In the genomic region with DNA sequence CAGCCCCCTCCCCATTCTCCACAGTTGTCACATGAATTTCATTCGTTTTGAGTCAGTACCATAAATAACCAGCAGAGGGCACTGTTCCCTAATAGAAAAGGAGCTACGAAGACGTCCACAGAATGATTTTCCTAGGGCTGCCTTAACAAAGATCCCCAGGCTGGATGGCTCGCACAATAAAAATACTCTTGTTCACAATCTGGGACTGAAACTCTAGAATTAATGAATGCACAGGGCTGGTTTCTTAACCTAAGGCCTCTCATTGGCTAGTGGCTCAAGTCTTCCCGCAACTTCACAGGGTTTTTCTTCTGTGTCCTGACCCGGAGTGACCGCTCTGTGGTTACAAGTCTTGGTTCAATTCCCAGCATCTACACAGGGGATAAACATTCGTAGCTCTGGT, we compare ENCODE assay signal across 9 mouse cellular contexts. TPM values are rescaled to one million over a fixed set of nuclear protein-coding genes. Genes with fewer than 3 reads are reported as not detected.
DNase-seq lines count a peak whose midpoint lies in the region; ATAC-seq and TF ChIP-seq lines count a peak whose summit lies in the region.
"Had no signal": no experiment of that assay in that cellular context is flagged by ENCODE, and none has a peak within 500 bp of the region (broad histone marks: within the 10 kb centered on the region; RNA-seq: fewer than 3 reads in every experiment).

No protein-coding gene starts in this region.

- no peak for TF ChIP-seq POLR2A in CH12.LX (IDR thresholded peaks at IDR 0.05; ENCODE audit: low read depth, low read length)

- dilution Hi-C loops in CH12.LX (cut with MboI; ENCODE audit: extremely low pct_ligation_motif_present, extremely low pct_unique_long_range_greater_than_20kb, low sequenced_read_pairs) = no loop called here

- peak; percentile 85 for DNase-seq in CH12.LX (ENCODE audit: extremely low read depth)
- peak; percentile 80 for DNase-seq in c-Kit-positive CD71-negative TER-119-negative erythroid progenitor cells, embryonic 14.5 days (ENCODE audit: low read depth)
- DNase-seq in limb, embryonic 11.5 days (ENCODE audit: low spot score) = peak; percentile 56
- peak; percentile 91 for DNase-seq in naive thymus-derived CD4-positive, alpha-beta T cell, adult 2 months (ENCODE audit: low read depth)
- no peak for DNase-seq in ovary, postnatal 10 days (ENCODE audit: low spot score)

- peaks cover 12% of the 10 kb centered on the region for H3K4me1 ChIP-seq in hindbrain, embryonic 13.5 days (replicated peaks)
- no peaks in the 10 kb centered on the region for H3K4me1 ChIP-seq in hindbrain, embryonic 12.5 days
- H3K4me1 ChIP-seq in CH12.LX (ENCODE audit: control insufficient read depth in 1 of 2, insufficient read depth in 2 of 2) = peaks cover 23 to 54% of the 10 kb centered on the region in 2 experiments
- no peaks in the 10 kb centered on the region; the same call in 1 of the 2 replicates for H3K4me1 ChIP-seq in forebrain, embryonic 16.5 days (replicated peaks; ENCODE audit: control insufficient read depth, insufficient read depth, low read length)
- no peaks in the 10 kb centered on the region for H3K4me1 ChIP-seq in limb, embryonic 11.5 days (ENCODE audit: control insufficient read depth, insufficient read depth, low read length)

- no peak for TF ChIP-seq EP300 in CH12.LX (IDR thresholded peaks at IDR 0.05; ENCODE audit: low read length)

- ATAC-seq in hindbrain, embryonic 13.5 days (ENCODE audit: low FRiP score) = no peak
- ATAC-seq in hindbrain, embryonic 12.5 days (ENCODE audit: low FRiP score) = no peak
- peak; percentile 73; the same call in 1 of the 2 replicates for ATAC-seq in forebrain, embryonic 16.5 days
- ATAC-seq in limb, embryonic 11.5 days (ENCODE audit: insufficient number of reproducible peaks, low FRiP score, low TSS enrichment, low read depth) = no peak

- H3K27ac ChIP-seq in hindbrain, embryonic 13.5 days = peak overlapping the region; percentile 44; the same call in 1 of the 2 replicates
- no peak overlapping the region for H3K27ac ChIP-seq in hindbrain, embryonic 12.5 days
- H3K27ac ChIP-seq in CH12.LX (ENCODE audit: insufficient read depth, low read depth) = no peak overlapping the region
- no peak overlapping the region for H3K27ac ChIP-seq in forebrain, embryonic 16.5 days (ENCODE audit: low read length)
- no peak overlapping the region for H3K27ac ChIP-seq in limb, embryonic 11.5 days (replicated peaks; ENCODE audit: low read depth, low read length)

- H3K9ac ChIP-seq in hindbrain, embryonic 13.5 days = no peak overlapping the region
- H3K9ac ChIP-seq in hindbrain, embryonic 12.5 days = no peak overlapping the region
- H3K9ac ChIP-seq in CH12.LX (ENCODE audit: insufficient read depth, low read depth) = no peak overlapping the region
- no peak overlapping the region; the same call in 1 of the 2 replicates for H3K9ac ChIP-seq in forebrain, embryonic 16.5 days (replicated peaks; ENCODE audit: low read depth, low read length)
- no peak overlapping the region for H3K9ac ChIP-seq in limb, embryonic 11.5 days (ENCODE audit: low read length)

- TF ChIP-seq RAD21 in CH12.LX (IDR thresholded peaks at IDR 0.05; ENCODE audit: low read depth, low read length) = peak; percentile 98

- H3K4me2 ChIP-seq in hindbrain, embryonic 13.5 days = no peak overlapping the region
- no peak overlapping the region for H3K4me2 ChIP-seq in hindbrain, embryonic 12.5 days (replicated peaks)
- no peak overlapping the region for H3K4me2 ChIP-seq in CH12.LX (ENCODE audit: insufficient read depth, low read depth, poor library complexity, severe bottlenecking)
- H3K4me2 ChIP-seq in forebrain, embryonic 16.5 days (ENCODE audit: low read length) = no peak overlapping the region
- no peak overlapping the region for H3K4me2 ChIP-seq in limb, embryonic 11.5 days (ENCODE audit: low read depth, severe bottlenecking)

- in situ Hi-C loops in CH12.LX (cut with MboI; ENCODE audit: low pct_ligation_motif_present, low pct_unique_long_range_greater_than_20kb, low sequenced_read_pairs) = loop anchor here (25.0 kb wide), 2 partner anchors 554 to 929 kb away; partner anchors contain the start of gene Kcne2

- peak; percentile 70 to 91 for TF ChIP-seq CTCF in CH12.LX (conservative IDR thresholded peaks at IDR 0.05 in 1 of 2, IDR thresholded peaks at IDR 0.05 in 1 of 2; ENCODE audit: low read depth in 2 of 2, low read length in 2 of 2)

- H3K9me3 ChIP-seq in hindbrain, embryonic 13.5 days = no peaks in the 10 kb centered on the region
- H3K9me3 ChIP-seq in hindbrain, embryonic 12.5 days (replicated peaks) = no peaks in the 10 kb centered on the region
- H3K9me3 ChIP-seq in CH12.LX (replicated peaks; ENCODE audit: low read length) = no peaks in the 10 kb centered on the region
- H3K9me3 ChIP-seq in forebrain, embryonic 16.5 days (ENCODE audit: control insufficient read depth, low read length) = no peaks in the 10 kb centered on the region
- H3K9me3 ChIP-seq in limb, embryonic 11.5 days (ENCODE audit: control insufficient read depth, low read length) = no peaks in the 10 kb centered on the region

- no peaks in the 10 kb centered on the region for H3K36me3 ChIP-seq in hindbrain, embryonic 13.5 days
- no peaks in the 10 kb centered on the region for H3K36me3 ChIP-seq in hindbrain, embryonic 12.5 days
- H3K36me3 ChIP-seq in CH12.LX (replicated peaks in 1 of 2; ENCODE audit: control insufficient read depth in 1 of 2, insufficient read depth in 1 of 2, low read length in 1 of 2) = no peaks in the 10 kb centered on the region
- no peaks in the 10 kb centered on the region for H3K36me3 ChIP-seq in forebrain, embryonic 16.5 days (ENCODE audit: control insufficient read depth, insufficient read depth)
- H3K36me3 ChIP-seq in limb, embryonic 11.5 days (ENCODE audit: control insufficient read depth, insufficient read depth, low read length) = no peaks in the 10 kb centered on the region

- no peak overlapping the region for H3K4me3 ChIP-seq in hindbrain, embryonic 13.5 days
- H3K4me3 ChIP-seq in hindbrain, embryonic 12.5 days = no peak overlapping the region
- H3K4me3 ChIP-seq in CH12.LX (replicated peaks in 1 of 3; ENCODE audit: low read depth in 2 of 3, low read length in 2 of 3, poor library complexity in 1 of 3) = no peak overlapping the region
- H3K4me3 ChIP-seq in forebrain, embryonic 16.5 days (replicated peaks; ENCODE audit: low read length) = no peak overlapping the region
- no peak overlapping the region for H3K4me3 ChIP-seq in limb, embryonic 11.5 days (ENCODE audit: low read depth, low read length)

- no peaks in the 10 kb centered on the region for H3K79me2 ChIP-seq in CH12.LX (replicated peaks; ENCODE audit: control insufficient read depth, extremely low read depth, insufficient read depth, poor library complexity, severe bottlenecking)

- H3K27me3 ChIP-seq in hindbrain, embryonic 13.5 days = peaks cover 34% of the 10 kb centered on the region
- peaks cover 28% of the 10 kb centered on the region for H3K27me3 ChIP-seq in hindbrain, embryonic 12.5 days
- H3K27me3 ChIP-seq in CH12.LX (replicated peaks) = peaks cover 6% of the 10 kb centered on the region
- peaks cover 12% of the 10 kb centered on the region for H3K27me3 ChIP-seq in forebrain, embryonic 16.5 days (replicated peaks; ENCODE audit: control insufficient read depth, insufficient read depth, low read length)
- no peaks in the 10 kb centered on the region for H3K27me3 ChIP-seq in limb, embryonic 11.5 days (ENCODE audit: control insufficient read depth, insufficient read depth, low read length)

- 37% methylated on average over 8 of the region's 8 CpGs for WGBS in hindbrain, embryonic 13.5 days
- WGBS in hindbrain, embryonic 12.5 days = 37% methylated on average over 8 of the region's 8 CpGs
- 36% methylated on average over 8 of the region's 8 CpGs for WGBS in forebrain, embryonic 16.5 days
- WGBS in limb, embryonic 11.5 days = 43% methylated on average over 8 of the region's 8 CpGs

TF ChIP-seq in CH12.LX, 34 proteins besides CTCF, POLR2A, EP300 and RAD21 (continues in another document):
- TF ChIP-seq ZKSCAN1 (IDR thresholded peaks at IDR 0.05; ENCODE audit: borderline replicate concordance, low read depth, low read length) (no peak), MAZ (IDR thresholded peaks at IDR 0.05; ENCODE audit: low read depth, low read length) (peak; percentile 60; the same call in 1 of the 2 replicates), MAX (IDR thresholded peaks at IDR 0.05; ENCODE audit: low read length) (0 out of 2 replicates have a peak, but pooled peaks have one; percentile 17), TCF12 (IDR thresholded peaks at IDR 0.05; ENCODE audit: low read depth, low read length) (0 out of 2 replicates have a peak, but pooled peaks have one; percentile 28), GABPA (IDR thresholded peaks at IDR 0.05; ENCODE audit: insufficient replicate concordance, low read depth, low read length) (no peak), ZNF384 (IDR thresholded peaks at IDR 0.05; ENCODE audit: low read depth, low read length) (0 out of 2 replicates have a peak, but pooled peaks have one; percentile 8), JUND (conservative IDR thresholded peaks at IDR 0.05; ENCODE audit: low read depth, low read length) (peak; percentile 25; the same call in 1 of the 2 replicates)

RNA-seq across cellular contexts. Expression of gene Ifnar2, which starts 14.0 kb away (rescaled TPM):
- 33.2 and 36.3 TPM in 2 replicates for polyA plus RNA-seq in hindbrain, embryonic 13.5 days (2015; fragmentation: Nextera tagmentation; extraction: Ambion mirVana)
- polyA plus RNA-seq in hindbrain, embryonic 12.5 days (2016; fragmentation: Nextera tagmentation; extraction: Ambion mirVana) = 34.0 and 34.1 TPM in 2 replicates
- total RNA-seq in CH12.LX (2012; rRNA removed) (25.5 and 34.9 TPM in 2 replicates), CH12.LX (2014; rRNA removed) (32.0 and 33.1 TPM in 2 replicates)
- 33.7 and 34.5 TPM in 2 replicates for polyA plus RNA-seq in CH12.LX (2012; ENCODE audit: insufficient read length, low read depth)
- 44.2 and 50.3 TPM in 2 replicates for polyA plus RNA-seq in forebrain, embryonic 16.5 days (2015; fragmentation: Nextera tagmentation; extraction: Ambion mirVana)
- polyA plus RNA-seq in limb, embryonic 11.5 days (2014; fragmentation: Nextera tagmentation; extraction: Ambion mirVana) = 39.2 and 39.3 TPM in 2 replicates

RNA-seq across cellular contexts. Expression of gene Gm21970, which starts 33.0 kb away (rescaled TPM):
- not detected in 2 replicates for polyA plus RNA-seq in hindbrain, embryonic 13.5 days (2015; fragmentation: Nextera tagmentation; extraction: Ambion mirVana)
- not detected in 2 replicates for polyA plus RNA-seq in hindbrain, embryonic 12.5 days (2016; fragmentation: Nextera tagmentation; extraction: Ambion mirVana)
- total RNA-seq in CH12.LX (2012; rRNA removed) (not detected in 2 replicates), CH12.LX (2014; rRNA removed) (not detected in 2 replicates)
- not detected in 2 replicates for polyA plus RNA-seq in CH12.LX (2012; ENCODE audit: insufficient read length, low read depth)
- not detected in 2 replicates for polyA plus RNA-seq in forebrain, embryonic 16.5 days (2015; fragmentation: Nextera tagmentation; extraction: Ambion mirVana)
- not detected in 2 replicates for polyA plus RNA-seq in limb, embryonic 11.5 days (2014; fragmentation: Nextera tagmentation; extraction: Ambion mirVana)
- total RNA-seq: left cerebral cortex, adult 18-20 months had no signal

RNA-seq across cellular contexts. Expression of gene Il10rb, which starts 47.4 kb away (rescaled TPM):
- 10.1 and 11.1 TPM in 2 replicates for polyA plus RNA-seq in hindbrain, embryonic 13.5 days (2015; fragmentation: Nextera tagmentation; extraction: Ambion mirVana)
- 8.5 and 10.1 TPM in 2 replicates for polyA plus RNA-seq in hindbrain, embryonic 12.5 days (2016; fragmentation: Nextera tagmentation; extraction: Ambion mirVana)
- total RNA-seq in CH12.LX (2012; rRNA removed) (27.5 and 32.1 TPM in 2 replicates), CH12.LX (2014; rRNA removed) (34.8 and 36.1 TPM in 2 replicates)
- 35.6 and 37.9 TPM in 2 replicates for polyA plus RNA-seq in CH12.LX (2012; ENCODE audit: insufficient read length, low read depth)
- 8.9 and 10.7 TPM in 2 replicates for polyA plus RNA-seq in forebrain, embryonic 16.5 days (2015; fragmentation: Nextera tagmentation; extraction: Ambion mirVana)
- 7.5 and 8.3 TPM in 2 replicates for polyA plus RNA-seq in limb, embryonic 11.5 days (2014; fragmentation: Nextera tagmentation; extraction: Ambion mirVana)
